Mouse (Mus musculus) forebrain, embryonic 10.5 days (tissue): ENCODE data around the gene Gm49721. TPM values are rescaled to one million over a fixed set of nuclear protein-coding genes. Genes with fewer than 3 reads are reported as not detected.
"Not testable (repeated sequence)": the region's sequence is repeated elsewhere in the genome, so short reads cannot be mapped to it uniquely, and the experiment has no call there.

Experiments
- DNase-seq: peaks from one replicate; pipeline ENCODE4 v3.0.0-alpha.2; 2017; ENCODE audit warnings: low spot score; ENCODE audit errors: extremely low spot score
- H3K27ac ChIP-seq: fragments of 300-500 bp; sonication (generic); 2 replicates; pipeline ENCODE4 v1.5.1; 2016; ENCODE audit warnings: mild to moderate bottlenecking
- H3K27me3 ChIP-seq: fragments of 300-500 bp; sonication (generic); 2 replicates; pipeline ENCODE4 v1.6.1; 2016; ENCODE audit warnings: mild to moderate bottlenecking; ENCODE audit not compliant: poor library complexity, severe bottlenecking
- H3K36me3 ChIP-seq: fragments of 300-500 bp; sonication (generic); replicated peaks from 2 replicates; pipeline ENCODE4 v1.6.1; 2016; ENCODE audit warnings: mild to moderate bottlenecking, moderate library complexity
- H3K4me1 ChIP-seq: fragments of 300-500 bp; sonication (generic); 2 replicates; pipeline ENCODE4 v1.6.1; 2016
- H3K4me3 ChIP-seq: fragments of 300-500 bp; sonication (generic); 2 replicates; pipeline ENCODE4 v1.5.1; 2016; ENCODE audit warnings: mild to moderate bottlenecking, moderate library complexity
- H3K9me3 ChIP-seq: fragments of 300-500 bp; sonication (generic); 2 replicates; pipeline ENCODE4 v1.6.1; 2016; ENCODE audit warnings: mild to moderate bottlenecking, moderate library complexity
- WGBS: fragments of 180-500 bp; shearing (Covaris S2); methylation state at CpG from one replicate; pipeline ENCODE4 v1.1.7; 2016; 5-methylcytosine and 5-hydroxymethylcytosine counted together
- polyA plus RNA-seq: library from polyadenylated mRNA; unstranded; fragments of >200 nt; fragmentation: Nextera tagmentation; extraction: Ambion mirVana; gene quantifications from 2 replicates; pipeline ENCODE4 v1.2.1, GENCODE M21; 2016

The Gm49721 gene
- polyA plus RNA-seq, 1 experiment from 2014 or later, result not detected

DNA sequence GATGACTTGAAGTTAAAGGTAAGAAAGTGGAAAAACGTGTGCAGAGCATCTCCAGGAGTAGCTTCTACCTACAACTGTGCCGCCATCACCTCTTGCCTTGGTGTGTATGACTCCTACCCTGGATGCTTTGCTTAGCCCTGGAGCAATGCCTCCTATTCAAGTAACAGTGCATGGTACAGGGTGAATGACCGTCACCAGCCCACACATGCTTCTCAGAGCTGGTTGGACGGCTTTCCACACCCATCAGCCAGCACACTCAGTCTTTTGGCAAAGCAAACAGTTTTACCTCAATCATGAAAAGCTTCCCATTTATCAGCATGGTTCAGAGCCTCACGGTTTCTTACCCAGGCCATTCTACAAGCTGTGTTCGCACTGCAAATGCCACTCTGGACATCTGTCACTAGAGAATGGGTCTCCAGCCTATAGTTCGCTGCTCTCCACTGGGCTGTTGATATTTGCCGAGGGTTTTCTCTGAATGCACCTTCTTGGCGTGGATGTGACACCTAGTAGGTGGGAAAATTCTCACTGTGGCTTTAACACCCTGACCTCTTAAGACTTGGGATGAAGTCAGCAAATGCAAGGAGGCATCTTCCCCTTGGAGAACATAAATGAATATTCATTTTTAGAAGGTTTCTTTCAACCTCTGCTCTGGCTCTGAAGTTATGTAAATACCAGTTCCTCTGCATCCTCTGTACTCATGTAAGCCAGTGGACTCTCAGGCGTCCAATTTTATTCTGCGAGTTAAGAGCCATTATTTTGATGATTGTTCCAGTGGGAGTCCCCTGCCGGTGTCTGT lies 23.3 kb downstream of the Gm49721 start:
- H3K4me3 ChIP-seq, H3K27ac ChIP-seq, H3K9me3 ChIP-seq, DNase-seq, H3K36me3 ChIP-seq, H3K4me1 ChIP-seq, H3K27me3 ChIP-seq: not testable (repeated sequence)
- whole genome bisulfite sequencing, result 87% methylated on average over 8 of the region's 12 CpGs

DNA sequence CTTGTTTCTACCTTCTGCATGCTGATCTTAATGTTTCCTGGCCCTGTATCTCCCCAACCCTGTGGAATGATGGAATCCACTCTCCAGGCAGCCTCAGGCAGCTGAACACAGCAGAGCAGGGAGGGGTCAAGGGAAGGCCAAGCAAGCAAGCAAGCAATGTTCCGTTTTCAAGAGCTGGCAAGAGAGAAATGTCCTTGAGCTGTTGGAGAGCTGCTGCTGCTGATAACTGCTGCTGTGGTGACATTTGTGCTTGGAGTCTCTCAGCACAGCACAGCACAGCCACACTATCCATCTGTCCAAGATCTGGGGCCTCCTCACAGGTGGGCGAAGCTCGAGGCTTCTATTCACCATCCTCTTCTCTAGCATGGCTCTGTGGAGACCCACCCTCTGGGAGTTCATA lies 24.7 kb downstream of the Gm49721 start:
- not testable (repeated sequence) for H3K36me3 ChIP-seq, H3K9me3 ChIP-seq, H3K27me3 ChIP-seq, H3K4me3 ChIP-seq, H3K4me1 ChIP-seq, DNase-seq, H3K27ac ChIP-seq
- WGBS, result no CpG with 5 or more reads among the region's 3 CpGs

DNA sequence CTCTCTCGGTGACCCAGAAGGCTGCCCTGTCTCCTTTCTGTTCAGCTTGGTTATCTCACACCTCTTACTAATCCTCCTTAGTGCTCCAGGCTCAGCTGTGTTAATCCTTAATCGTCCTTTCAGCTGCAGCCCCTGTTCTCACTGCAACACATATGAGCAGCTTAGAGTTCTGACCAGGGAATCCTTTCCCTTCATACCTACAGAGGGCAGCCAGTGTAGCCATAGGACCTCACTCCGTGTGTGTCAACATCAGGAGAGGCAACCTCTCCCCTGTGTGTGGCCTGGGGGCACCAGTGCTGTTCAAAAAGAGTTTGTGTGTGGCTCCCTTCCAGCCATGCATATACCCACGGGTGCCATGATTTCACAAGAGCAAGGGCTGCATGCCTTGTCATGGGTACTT lies 26.9 kb downstream of the Gm49721 start:
- not testable (repeated sequence) for H3K36me3 ChIP-seq, H3K27me3 ChIP-seq, H3K4me3 ChIP-seq, H3K27ac ChIP-seq, DNase-seq, H3K9me3 ChIP-seq, H3K4me1 ChIP-seq
- WGBS, result 31% methylated on average over 3 of the region's 4 CpGs

DNA sequence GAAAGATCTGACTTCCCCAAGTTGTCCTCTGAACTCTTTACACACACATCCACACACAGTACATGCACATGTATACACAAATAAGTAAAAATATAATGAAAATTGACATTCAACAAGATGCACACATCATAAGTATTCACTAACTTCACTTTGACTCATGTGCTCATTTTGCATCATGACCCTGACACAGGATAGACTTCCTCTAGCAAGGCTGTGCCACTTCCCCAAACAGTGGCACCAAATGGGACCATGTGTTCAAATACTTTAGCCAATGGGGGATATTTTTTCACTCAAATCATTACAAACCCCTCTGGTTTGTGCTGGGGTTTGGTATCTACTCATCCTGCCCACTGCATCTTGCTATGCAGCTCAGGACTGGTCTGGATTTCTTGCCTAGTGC lies 30.2 kb downstream of the Gm49721 start:
- not testable (repeated sequence) for H3K9me3 ChIP-seq, H3K27ac ChIP-seq, H3K4me3 ChIP-seq, H3K36me3 ChIP-seq, H3K4me1 ChIP-seq, H3K27me3 ChIP-seq, DNase-seq

DNA sequence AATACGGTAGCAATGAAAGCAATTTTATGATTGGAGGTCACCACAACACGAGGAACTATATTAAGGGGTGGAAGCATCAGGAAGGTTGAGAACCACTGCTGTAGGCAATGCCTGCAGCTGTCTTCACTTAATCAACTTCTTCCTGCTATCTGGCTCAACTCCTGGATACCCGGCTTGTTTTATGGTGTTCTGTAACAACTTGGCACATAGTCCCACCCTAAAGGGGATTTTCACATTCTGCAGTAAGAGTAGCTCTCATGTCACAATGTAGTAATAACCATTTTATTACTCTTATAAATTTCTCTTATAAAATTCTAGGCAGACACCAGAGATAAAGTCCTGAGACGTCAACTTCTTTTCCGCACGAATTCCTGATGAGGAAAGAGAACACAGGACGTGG lies 30.7 kb downstream of the Gm49721 start:
- H3K9me3 ChIP-seq, H3K27me3 ChIP-seq, H3K4me3 ChIP-seq, H3K36me3 ChIP-seq, H3K27ac ChIP-seq, DNase-seq, H3K4me1 ChIP-seq: not testable (repeated sequence)
- no CpG with 5 or more reads among the region's 7 CpGs for WGBS

DNA sequence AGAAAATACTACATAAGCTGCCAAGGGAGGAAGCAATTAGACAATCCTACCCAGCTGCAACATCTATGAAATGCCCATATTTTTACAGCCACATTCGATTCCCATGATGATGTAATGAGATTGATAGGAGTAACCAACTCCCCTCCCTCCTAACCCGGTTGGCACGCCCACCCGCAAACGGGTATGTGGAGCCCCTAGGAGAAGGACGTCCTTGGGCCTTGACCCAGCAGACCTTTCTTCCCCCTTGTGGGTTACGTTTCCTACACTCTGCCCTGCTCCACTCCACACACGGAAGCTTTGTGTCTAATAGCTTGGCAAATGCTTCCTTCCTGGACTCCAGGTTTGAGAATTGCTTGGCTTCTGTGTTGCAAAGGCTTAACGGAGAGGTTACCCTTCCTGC lies 31.2 kb downstream of the Gm49721 start:
- not testable (repeated sequence) for H3K4me1 ChIP-seq, H3K27me3 ChIP-seq, H3K27ac ChIP-seq, DNase-seq, H3K36me3 ChIP-seq, H3K4me3 ChIP-seq, H3K9me3 ChIP-seq
- 77% methylated on average over 5 of the region's 9 CpGs for WGBS

DNA sequence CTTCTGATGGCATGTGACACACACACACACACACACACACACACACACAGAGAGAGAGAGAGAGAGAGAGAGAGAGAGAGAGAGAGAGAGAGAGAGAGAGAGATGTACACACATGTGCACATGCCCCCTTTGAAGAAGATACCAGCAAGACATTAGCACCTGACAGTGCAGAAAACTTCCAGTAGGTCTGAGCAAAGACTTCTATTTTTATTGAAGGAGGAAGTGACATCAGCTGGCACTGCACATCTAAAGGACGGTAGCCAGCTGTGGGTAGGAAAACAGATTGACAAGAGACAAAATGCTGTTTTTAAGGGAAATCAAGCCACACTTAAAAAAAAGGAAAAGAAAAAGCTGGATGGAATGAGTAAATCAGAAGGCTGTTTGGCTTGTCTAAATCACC lies 35.5 kb downstream of the Gm49721 start:
- DNase-seq, H3K4me1 ChIP-seq, H3K9me3 ChIP-seq, H3K27me3 ChIP-seq, H3K27ac ChIP-seq, H3K36me3 ChIP-seq, H3K4me3 ChIP-seq: not testable (repeated sequence)
- WGBS, result no CpG with 5 or more reads among the region's 1 CpGs

DNA sequence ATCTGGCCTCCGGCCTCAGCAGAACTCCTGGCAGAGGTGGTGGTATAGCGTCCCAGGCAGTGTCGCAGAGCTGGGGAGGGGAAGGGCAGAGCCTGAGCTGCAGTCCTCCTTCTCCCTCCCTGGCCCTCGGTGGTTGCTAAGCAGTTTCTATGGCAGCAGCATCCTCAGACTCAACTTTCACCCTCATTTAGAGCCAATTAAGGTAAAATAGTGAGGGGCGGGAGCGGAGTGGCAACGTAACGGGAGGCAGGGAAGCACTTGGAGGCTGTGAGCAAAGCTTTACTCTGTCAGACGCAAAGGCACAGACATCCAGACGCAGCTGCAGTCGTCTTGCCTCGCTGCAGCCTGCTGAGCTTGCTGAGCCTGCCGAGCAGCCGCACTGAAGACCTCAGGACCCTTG lies 46.6 kb downstream of the Gm49721 start, which contains the start of gene Gm1604a:
Gene Gm1604a, plus strand, starts transcription at position 312 of the 400 bp plus-strand sequence.
- H3K4me3 ChIP-seq, DNase-seq, H3K9me3 ChIP-seq, H3K27ac ChIP-seq, H3K4me1 ChIP-seq, H3K27me3 ChIP-seq, H3K36me3 ChIP-seq: not testable (repeated sequence)
- 15% methylated on average over 8 of the region's 14 CpGs for WGBS

DNA sequence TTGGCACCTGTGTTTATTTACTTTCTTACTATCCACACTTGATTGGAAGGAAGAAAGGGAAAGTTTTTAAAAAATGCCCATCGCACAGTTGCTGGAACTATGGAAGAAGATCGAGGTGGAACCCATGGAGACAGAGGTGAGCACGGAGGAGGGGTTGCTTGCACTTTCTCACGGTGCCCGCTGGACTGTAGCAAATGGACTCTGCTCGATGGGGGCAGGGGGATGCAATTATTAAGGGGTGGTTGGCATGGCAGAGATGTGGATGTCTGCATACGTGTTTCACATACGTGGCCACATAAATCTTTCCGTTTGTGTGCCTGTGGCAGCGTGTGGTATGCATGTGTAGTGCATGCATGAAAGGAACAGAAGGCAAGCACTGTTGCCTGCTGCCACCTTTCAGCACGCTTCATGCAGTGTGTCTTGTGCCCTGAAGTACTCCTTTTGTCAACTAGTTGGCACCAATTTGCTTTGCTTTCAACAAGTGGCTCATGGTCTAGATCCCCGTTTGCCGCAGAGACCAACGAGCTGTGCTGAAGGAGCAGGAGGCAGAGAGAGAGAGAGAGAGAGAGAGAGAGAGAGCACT lies 47.2 kb downstream of the Gm49721 start:
- not testable (repeated sequence) for H3K9me3 ChIP-seq, H3K27me3 ChIP-seq, H3K4me3 ChIP-seq, H3K27ac ChIP-seq, H3K4me1 ChIP-seq, H3K36me3 ChIP-seq, DNase-seq
- WGBS, result 65% methylated on average over 3 of the region's 14 CpGs

DNA sequence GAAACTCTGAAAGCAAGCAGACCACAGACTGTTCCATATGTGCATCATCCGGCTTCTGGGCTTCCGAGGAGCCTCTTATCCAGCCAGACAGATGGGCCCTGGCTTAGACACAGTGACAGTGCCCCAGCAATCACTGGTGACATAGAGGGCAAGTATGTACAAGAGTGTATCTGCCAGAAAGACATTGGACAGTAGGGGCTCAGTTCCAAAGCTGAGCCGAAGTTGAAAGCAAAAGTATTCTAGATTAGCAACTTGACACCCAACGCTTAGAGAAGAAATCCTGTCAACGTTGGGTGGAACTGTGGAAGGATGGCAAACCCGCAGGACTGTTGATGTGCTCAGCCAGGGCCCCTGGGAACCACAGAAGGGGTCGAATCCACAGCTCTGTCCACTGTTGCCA lies 51.5 kb downstream of the Gm49721 start:
- DNase-seq, H3K36me3 ChIP-seq: not testable (repeated sequence)
- 81% methylated on average over 5 of the region's 7 CpGs for WGBS

DNA sequence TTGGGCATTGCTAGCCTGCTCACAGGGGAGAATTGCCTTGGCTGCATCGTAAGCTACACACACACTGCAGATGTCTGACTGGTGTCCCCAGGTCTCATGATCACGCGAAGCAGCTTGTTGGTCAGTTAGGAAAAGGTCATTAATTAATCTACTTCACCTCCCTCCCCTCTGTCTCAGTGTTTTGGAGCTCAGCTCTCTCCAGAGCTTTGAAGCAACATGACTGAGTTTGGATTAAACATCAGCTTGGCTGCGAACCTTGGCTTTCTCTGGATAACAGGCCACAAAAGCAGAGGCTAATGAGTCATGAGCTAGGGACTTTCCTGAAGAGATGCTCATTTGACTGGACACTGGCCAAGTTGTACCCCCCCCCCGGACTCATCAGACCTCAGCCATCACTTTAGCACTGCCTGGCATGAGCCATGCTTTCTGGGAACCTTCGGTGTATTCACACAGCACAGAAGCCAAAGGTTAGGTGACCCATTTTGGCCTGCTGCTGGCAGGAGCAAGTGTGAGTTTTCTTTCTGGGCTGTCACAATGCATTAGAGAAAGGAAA lies 52.0 kb downstream of the Gm49721 start:
- not testable (repeated sequence) for H3K27ac ChIP-seq, H3K36me3 ChIP-seq, H3K4me3 ChIP-seq, H3K27me3 ChIP-seq, DNase-seq, H3K4me1 ChIP-seq, H3K9me3 ChIP-seq
- WGBS, result 72% methylated on average over 3 of the region's 6 CpGs

More for the DNA sequence above, 51.5 kb downstream of the Gm49721 start:
- not testable (repeated sequence) for H3K9me3 ChIP-seq, H3K27ac ChIP-seq, H3K4me1 ChIP-seq, H3K27me3 ChIP-seq, H3K4me3 ChIP-seq

DNA sequence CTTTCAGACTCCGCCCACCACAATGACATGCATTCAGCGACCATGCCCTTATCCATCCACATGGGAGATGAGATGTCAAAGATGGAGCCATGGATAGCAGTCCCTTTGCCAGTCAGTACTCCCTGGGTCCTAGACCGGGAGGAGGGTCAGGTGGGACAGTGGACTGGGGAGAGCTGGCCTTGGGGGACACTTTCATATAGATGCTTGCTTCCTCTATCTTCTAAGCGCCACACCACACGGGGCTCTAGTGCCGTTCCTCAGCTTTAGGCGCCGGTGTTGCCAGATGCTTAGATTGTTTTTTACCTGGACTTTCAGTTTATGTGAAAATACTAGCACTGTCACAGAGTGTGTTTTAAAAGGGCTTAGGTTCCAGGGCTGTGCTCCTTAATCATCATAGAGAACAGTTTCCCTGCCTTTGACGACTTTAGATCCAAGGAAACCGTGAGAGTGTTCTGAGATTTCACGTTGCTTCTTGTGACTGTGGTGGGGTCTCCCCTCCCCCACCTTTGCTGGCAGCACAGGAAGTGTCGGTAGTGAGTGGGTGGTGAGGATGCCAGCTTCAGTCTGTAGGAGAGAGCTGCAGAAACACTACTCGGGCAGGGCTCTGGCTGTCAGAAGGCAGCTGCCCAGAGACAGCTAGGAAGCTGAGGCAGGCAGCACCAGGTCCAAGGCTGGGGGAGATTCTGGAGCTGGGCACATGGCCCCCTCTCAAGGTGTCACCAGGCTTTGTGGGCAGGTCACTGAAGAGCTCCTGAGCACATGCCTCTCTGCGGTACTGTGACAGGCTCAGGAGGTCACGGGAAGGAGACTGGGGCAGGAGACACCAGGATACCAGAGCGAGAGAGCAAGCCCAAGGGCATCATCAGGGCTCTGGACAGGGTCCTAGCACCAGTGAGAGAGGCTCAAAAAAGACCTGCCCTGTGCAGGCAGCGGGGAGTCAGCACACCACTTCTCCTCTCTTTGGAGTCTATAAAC lies 54.8 kb downstream of the Gm49721 start:
- not testable (repeated sequence) for DNase-seq, H3K27me3 ChIP-seq, H3K27ac ChIP-seq, H3K36me3 ChIP-seq, H3K9me3 ChIP-seq, H3K4me1 ChIP-seq, H3K4me3 ChIP-seq
- 79% methylated on average over 3 of the region's 17 CpGs for WGBS
